ENCODE assay signal across 9 mouse cellular contexts in genomic region chr2:116735702-116736101, GRCm38 (mm10).
DNase-seq lines count a peak whose midpoint lies in the region; ATAC-seq and TF ChIP-seq lines count a peak whose summit lies in the region.
"Had no signal": no experiment of that assay in that cellular context is flagged by ENCODE, and none has a peak within 500 bp of the region (broad histone marks: within the 10 kb centered on the region; RNA-seq: fewer than 3 reads in every experiment).

No protein-coding gene starts in this region.

- H3K9me3 ChIP-seq in intestine, postnatal 0 days (ENCODE audit: control insufficient read depth), result no peaks in the 10 kb centered on the region
- no peaks in the 10 kb centered on the region for H3K9me3 ChIP-seq in lung, embryonic 14.5 days (ENCODE audit: low read depth, low read length)
- H3K9me3 ChIP-seq: limb, embryonic 13.5 days had no signal

- no peaks in the 10 kb centered on the region for H3K4me1 ChIP-seq in intestine, postnatal 0 days (replicated peaks; ENCODE audit: control insufficient read depth, insufficient read depth, low read length)
- no peaks in the 10 kb centered on the region for H3K4me1 ChIP-seq in lung, embryonic 14.5 days (ENCODE audit: insufficient read depth)
- H3K4me1 ChIP-seq: limb, embryonic 13.5 days had no signal

- 26% methylated on average over 3 of the region's 3 CpGs for WGBS in intestine, postnatal 0 days
- WGBS in lung, embryonic 14.5 days, result 15% methylated on average over 3 of the region's 3 CpGs

- peak; percentile 64 for TF ChIP-seq CTCF in intestine, postnatal 0 days (IDR thresholded peaks at IDR 0.05; ENCODE audit: low read depth)
- TF ChIP-seq CTCF in lung, embryonic 14.5 days (IDR thresholded peaks at IDR 0.05; ENCODE audit: low read depth), result peak; percentile 64

- ATAC-seq in intestine, postnatal 0 days, result no peak
- ATAC-seq in lung, embryonic 14.5 days (ENCODE audit: insufficient read depth), result peak; percentile 90

- DNase-seq in right cerebral cortex, postnatal 4 days, result peak; percentile 11
- DNase-seq in right cerebral cortex, postnatal 25 days, result no peak
- DNase-seq in embryo, embryonic 10 days (ENCODE audit: low spot score), result peak; percentile 43
- DNase-seq in gastrocnemius, postnatal 4 days (ENCODE audit: low spot score in 2 of 2), result peak; percentile 27 to 30
- peak; percentile 80 for DNase-seq in lung, embryonic 14.5 days
- DNase-seq in skeletal muscle tissue, adult 2 months (ENCODE audit: low read depth, low spot score), result peak; percentile 73
- DNase-seq in layer of hippocampus, postnatal 36 days, result no peak

- H3K36me3 ChIP-seq in intestine, postnatal 0 days (ENCODE audit: control insufficient read depth, insufficient read depth), result no peaks in the 10 kb centered on the region
- no peaks in the 10 kb centered on the region for H3K36me3 ChIP-seq in lung, embryonic 14.5 days (ENCODE audit: insufficient read depth)
- H3K36me3 ChIP-seq: limb, embryonic 13.5 days had no signal

- H3K27ac ChIP-seq in intestine, postnatal 0 days (ENCODE audit: low read depth, low read length), result no peak overlapping the region
- H3K27ac ChIP-seq in lung, embryonic 14.5 days (ENCODE audit: low read depth), result no peak overlapping the region
- H3K27ac ChIP-seq: limb, embryonic 13.5 days had no signal

- no peak overlapping the region for H3K4me3 ChIP-seq in intestine, postnatal 0 days (ENCODE audit: low read depth, low read length)
- no peak overlapping the region for H3K4me3 ChIP-seq in lung, embryonic 14.5 days (ENCODE audit: low read depth, low read length)
- H3K4me3 ChIP-seq: limb, embryonic 13.5 days had no signal

- no peaks in the 10 kb centered on the region for H3K27me3 ChIP-seq in intestine, postnatal 0 days (replicated peaks; ENCODE audit: control insufficient read depth, insufficient read depth, low read length)
- H3K27me3 ChIP-seq in lung, embryonic 14.5 days (ENCODE audit: insufficient read depth, low read length), result no peaks in the 10 kb centered on the region
- H3K27me3 ChIP-seq: limb, embryonic 13.5 days had no signal

- H3K4me2 ChIP-seq in intestine, postnatal 0 days (replicated peaks; ENCODE audit: low read depth), result no peak overlapping the region
- H3K4me2 ChIP-seq in lung, embryonic 14.5 days, result no peak overlapping the region
- H3K4me2 ChIP-seq: limb, embryonic 13.5 days had no signal

- no peak overlapping the region for H3K9ac ChIP-seq in intestine, postnatal 0 days (ENCODE audit: low read depth, low read length)
- no peak overlapping the region for H3K9ac ChIP-seq in lung, embryonic 14.5 days
- H3K9ac ChIP-seq: limb, embryonic 13.5 days had no signal

Comparison
In these comparisons a context has a peak if more than half of its experiments do, and no peak if none do; other contexts are left out.
1. DNase-seq: peak in right cerebral cortex, postnatal 4 days (single experiment), embryo, embryonic 10 days (single experiment), gastrocnemius, postnatal 4 days (2 of 2), lung, embryonic 14.5 days (single experiment) and skeletal muscle tissue, adult 2 months (single experiment); none in right cerebral cortex, postnatal 25 days (single experiment) and layer of hippocampus, postnatal 36 days (0 of 2).